Mouse (Mus musculus) adrenal gland, postnatal 4 days (tissue): ENCODE data around the gene Dysf. TPM values are rescaled to one million over a fixed set of nuclear protein-coding genes. Genes with fewer than 3 reads are reported as not detected.

Source experiments
- DNase-seq, 2 experiments: peaks; one replicate each; pipeline ENCODE4 v3.0.0; 2021 to 2022; ENCODE audit warnings: low spot score in 2 of 2, mixed read lengths in 2 of 2
- total RNA-seq, 2 experiments: library from RNA; stranded (reverse); gene quantifications; 2 replicates each; pipeline ENCODE4 v1.2.3; 2021

Gene Dysf
- total RNA-seq, 2 experiments from 2014 or later = 66.5 to 66.9 TPM

DNA sequence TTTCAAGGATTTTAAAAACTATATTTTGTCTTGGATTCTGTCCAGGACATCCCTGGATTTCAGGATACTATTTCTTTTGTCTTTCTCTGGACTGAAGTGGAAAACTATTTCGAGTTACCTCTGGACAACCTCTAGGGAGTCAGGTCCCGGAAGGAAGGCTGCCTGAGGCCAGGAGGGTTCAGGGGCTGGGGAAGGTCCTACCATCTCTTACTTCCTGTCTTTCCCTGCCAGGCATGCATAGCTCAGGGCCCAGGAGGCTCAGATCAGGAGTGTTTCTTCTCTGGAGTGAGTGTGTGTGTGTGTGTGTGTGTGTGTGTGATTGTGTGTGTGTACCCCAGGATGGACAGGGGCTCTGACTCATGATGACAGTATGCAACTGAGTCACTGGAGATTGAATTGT lies 40.5 kb downstream of the Dysf start:
- no peak for DNase-seq

DNA sequence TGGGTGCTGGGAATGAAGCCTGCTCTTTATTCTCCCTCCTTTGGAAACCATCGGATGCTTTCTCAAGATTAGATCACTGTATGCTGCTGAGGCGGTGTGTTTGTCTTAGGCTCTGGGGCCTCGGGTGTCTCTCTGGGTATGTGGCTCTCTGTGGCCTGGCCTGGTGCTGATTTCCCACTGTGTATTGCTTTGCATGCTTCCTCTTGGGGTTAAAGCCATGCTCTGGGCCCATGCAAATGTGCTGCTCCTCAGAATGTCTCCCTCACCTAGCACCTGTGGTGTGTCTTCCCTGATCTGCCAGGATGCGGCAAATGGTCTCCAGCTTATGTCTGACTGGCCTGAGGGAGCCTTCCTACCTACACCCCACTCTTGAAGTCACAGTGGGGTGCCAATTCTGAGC lies 41.8 kb downstream of the Dysf start:
- DNase-seq = no peak

DNA sequence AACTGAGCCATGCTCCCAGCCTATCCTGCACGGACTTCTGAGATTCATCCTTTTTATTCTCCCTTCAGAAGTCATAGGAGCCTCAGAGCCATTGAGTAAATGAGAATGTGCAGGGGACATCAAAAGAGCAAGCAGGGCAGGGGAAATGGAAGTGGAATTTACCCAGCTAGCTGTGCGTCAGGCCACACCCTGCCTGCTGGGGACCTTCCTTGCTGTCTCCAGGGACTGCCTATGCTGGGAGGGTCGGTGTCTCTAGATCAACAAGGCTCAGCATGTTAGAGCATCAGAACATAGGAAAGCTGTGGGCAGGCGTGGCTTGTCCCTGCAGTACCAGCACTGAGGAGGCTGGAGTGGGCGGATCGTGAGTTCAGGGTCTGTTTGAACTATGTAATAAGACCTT lies 42.6 kb downstream of the Dysf start:
- no peak for DNase-seq

DNA sequence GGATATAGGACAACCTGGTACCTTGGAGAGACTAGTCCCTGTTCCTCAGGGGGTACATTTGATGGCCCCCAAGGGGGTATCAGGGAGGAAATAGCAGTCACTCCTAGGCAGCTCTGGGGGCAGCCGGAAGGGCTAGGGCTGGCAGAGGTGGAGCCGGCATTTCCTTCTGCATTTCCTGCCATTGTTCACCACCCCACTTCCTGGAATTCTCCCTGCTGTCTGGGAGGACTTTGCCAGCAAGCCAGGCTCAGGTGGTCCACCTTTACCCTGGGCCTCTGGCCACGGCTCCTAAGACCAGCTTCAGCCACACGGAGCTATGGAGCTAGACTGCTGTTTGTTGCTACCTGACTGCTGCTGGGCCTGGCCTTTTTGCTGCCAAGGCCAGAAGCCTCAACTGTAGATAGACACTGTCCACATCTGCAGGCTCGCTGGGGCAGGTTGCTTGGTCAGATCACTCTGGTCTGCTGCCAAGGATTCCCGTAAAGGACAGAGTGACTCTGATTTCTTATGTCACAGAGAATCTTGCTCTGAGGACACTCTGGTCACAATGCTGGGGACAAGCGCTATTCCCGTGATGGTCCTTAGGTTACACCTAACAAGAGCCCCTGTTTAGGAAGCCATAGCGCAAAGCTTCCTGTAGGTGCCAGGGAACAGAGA lies 45.6 kb downstream of the Dysf start:
- no peak for DNase-seq

DNA sequence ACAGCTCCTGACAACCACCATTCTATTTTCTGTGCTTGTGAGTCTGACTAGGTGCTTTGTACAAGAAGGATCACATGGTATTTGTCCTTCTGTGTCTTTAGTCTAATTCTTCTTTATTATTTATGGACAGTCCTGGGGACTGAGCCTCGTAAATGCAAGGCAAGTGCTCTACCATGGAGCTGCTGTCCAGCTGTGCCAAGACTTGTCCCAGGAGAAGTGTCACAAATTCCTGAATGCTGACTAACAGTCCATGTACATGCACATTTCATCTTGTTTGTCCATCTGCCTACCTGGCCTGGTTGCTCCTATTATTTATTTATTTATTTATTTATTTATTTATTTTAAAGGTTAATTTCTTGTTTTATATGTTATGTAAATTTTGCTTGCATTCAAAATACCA lies 47.2 kb downstream of the Dysf start:
- DNase-seq = no peak

DNA sequence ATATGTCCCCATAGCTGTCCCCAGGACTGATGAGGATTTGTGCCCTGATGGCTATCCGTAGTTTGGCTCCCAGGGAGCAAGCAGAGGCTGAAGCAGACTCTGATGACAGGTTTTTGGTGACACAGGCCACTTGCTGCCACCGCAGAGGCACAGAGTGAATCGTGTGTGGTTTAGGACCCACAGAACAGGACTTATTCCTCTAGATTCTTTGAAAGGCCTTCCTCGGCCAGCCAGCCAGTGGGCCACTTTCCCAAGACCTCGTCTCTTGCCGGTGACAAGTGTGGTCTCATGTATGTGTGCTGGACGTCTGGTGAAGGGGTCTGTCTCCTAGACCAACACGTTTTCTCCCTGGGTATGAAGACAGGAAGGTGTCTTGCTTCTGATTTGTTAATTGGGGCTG lies 48.8 kb downstream of the Dysf start:
- no peak for DNase-seq

DNA sequence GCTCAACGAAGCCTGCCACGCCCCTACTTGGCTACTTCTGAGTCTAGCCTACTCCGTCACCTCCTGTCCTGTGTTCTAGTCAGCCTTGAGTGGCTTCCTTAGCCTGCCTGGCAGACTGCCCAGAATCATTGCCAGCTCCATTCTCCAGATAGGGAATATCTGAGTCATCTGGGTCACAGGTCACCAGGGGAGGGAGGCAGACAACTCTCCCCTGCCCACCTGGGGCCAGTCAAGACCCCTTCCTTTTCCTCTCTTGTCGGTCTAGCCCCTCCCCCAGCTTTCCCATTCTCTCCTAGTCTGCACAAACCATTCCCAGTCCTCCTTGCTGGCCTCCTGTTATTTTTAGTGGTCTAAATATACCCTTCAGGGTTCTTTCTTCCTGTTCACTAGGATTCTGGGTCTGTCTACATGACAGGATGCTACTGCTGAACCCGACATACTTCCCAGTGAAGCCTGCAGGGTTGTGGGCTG lies 50.3 kb downstream of the Dysf start:
- peak in 1 of 2 experiments; percentile 31 for DNase-seq

DNA sequence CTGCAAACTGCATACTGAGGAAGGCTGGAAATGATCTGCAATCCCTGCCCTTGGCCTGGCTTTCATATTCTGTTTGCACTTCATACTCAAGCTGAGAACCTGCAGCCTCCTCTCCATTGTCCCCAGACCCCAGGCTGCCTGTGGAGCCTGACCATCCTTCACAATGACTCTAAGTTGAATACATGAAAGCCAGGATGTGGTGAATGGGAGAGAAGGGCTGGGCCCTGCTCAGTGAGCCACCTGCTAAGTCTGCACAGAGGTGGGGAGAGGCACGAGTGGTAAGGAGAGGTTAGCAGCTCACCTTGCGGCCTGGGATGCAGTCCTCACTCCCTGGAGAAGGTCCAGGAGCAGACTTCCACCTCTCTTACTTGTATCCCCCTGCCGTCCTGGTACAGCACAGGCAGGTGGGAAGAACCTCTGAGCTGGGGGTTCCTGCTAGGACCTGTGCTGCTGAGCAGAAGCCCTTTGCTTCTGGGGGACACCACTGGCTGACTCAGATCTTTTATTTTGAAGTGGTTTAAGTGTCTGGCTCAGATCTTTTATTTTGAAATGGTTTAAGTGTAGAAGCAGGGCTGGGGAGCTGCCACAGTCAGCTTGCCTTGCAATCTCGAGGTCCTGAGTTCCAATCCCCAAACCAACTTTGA lies 51.5 kb downstream of the Dysf start:
- DNase-seq = no peak

DNA sequence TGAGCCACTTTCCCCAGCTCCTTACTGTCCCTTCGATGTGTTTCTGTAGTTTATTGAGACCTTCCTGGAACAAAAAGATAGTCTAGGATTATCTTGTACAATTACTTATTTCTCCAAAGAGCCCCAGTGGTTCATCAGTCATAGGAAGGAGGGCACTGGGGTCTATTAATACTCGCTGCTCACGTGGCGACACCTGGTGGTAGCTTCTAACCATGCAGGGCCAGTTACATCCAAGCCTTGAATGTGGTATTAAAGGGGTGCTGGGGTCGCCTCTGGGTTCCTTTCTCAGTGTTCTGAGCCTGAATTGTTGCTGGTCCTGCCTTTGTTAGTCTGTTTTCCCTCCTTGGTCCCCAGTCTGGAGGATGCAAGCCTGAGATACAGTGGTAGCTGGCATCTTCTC lies 52.9 kb downstream of the Dysf start:
- peak in 1 of 2 experiments; percentile 30 for DNase-seq

DNA sequence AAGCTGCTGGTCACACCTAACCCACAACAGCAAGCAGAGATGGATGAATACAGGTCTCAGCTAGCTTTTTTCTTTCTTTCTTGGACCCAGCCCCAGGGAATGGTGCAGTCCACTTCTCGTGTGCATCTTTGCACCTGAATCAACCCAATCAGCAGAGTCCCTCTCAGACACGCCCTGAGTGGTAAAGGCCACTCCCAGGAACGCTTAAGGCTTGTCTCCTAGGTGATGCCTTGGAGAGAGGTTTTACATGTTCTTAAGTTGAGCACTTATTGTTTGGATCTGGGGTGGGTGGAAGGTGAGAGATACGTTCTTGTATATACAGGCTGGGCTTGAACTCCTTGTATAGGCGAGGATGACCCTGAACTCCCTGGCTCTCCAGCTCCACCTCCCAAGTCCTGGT lies 54.2 kb downstream of the Dysf start:
- no peak for DNase-seq

DNA sequence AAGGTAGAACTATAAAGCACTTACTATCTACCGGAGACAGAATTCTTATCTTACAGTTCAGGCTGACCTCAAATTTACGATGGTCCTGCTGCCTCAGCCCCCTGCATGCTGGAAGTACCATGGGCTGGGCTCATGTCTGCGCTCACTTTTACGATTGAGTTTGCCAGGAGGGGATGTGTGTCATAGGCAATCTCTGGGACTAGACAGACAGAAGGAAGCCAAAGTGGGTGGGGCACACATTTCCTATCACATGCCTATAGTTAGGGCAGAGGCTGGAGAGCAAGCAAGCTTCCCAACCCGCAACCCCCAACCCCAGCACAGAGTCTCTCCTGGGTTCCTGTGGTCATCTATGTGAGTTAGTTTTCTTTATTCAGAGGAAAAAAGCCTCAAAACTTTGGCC lies 59.8 kb downstream of the Dysf start:
- DNase-seq = no peak

DNA sequence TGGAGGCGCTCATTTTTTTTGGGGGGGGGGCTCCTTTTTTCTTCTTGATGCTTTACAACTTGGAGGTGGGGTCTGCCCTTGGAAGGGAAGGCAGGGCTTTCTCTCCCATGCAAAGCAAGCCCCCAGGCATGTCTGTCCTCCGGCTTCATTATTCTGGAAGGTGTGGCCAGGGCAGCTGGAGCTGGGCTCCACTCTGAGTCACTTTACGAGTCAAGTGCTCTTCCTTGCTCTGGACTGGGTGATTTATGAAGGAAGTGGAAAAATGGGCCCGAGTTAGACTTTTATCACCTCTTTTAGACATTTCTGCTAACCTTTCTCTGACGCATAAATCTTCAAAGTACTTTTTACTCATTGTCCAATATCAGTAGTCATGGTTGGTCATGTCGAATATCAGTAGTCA lies 61.9 kb downstream of the Dysf start:
- DNase-seq = no peak

DNA sequence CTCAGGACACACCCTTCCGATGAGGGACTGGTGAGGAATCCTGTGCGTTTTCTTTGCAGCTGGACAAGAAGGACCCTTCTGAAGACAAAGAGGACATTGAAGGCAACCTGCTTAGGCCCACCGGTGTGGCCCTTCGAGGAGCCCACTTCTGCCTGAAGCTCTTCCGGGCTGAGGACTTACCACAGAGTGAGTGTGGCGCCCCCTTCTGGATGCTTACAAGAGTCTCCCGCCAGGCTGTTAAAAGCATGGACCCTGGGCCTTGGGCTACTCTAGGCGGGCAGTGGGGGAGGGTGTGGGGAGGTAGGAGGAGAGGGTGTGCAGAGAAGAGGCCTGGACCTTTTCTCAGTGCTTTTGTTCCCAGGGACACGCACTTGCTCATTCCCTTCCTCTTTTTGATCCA lies 64.2 kb downstream of the Dysf start:
- no peak for DNase-seq

DNA sequence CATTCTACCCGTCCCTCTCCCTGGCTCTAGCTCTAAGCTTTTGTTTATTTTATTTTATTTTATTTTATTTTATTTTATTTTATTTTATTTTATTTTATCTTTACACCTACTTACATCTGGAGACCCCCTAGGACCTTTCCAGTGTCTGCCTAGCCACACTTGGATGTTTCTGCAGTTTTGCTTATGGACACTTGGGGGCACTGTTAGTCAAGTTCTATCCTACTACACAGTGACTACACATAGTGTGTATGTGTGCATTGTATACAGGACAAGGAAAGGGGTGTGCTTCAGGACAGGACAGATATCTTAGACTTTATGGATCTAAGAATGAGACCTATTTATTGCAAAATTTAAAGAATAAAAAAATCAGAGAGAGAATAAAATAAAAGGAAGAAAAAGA lies 69.8 kb downstream of the Dysf start:
- DNase-seq = no peak

DNA sequence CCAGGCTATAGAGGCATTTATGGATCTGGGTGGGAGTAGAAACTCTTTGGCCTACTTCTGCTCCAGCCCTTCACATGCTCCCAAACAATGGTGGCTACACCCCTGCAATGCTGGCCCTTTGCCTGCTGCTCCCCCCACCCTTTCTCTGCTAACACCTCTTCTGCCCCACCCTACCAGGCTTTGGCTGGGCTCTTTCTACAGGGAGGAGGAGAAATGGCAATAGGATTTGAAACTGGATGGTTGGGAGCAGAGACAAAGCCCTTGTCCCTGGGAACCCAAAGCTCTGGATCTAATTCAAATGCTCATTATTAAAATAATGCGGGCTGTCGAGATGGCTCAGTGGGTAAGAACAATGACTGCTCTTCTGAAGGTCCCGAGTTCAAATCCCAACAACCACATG lies 72.2 kb downstream of the Dysf start:
- DNase-seq = no peak

DNA sequence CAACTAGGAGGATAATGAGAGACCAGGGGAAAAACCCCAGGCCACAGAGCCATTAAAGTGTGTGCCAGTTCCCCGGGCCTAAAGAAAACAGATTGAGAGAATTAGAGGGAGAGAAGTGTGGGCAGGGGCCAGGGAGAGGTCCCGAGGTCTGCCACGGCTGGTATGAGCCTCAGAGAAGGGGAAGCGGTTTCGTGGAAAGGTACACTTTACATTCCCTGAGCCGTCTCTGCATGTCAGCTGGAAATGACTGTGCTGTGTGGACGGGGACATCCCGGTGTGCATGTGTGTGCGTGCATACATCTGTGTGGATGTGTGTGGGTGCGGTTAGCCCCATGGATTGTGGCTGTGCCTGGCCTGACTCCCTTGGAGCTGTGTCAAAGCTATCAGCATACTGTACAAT lies 76.4 kb downstream of the Dysf start:
- DNase-seq = no peak

DNA sequence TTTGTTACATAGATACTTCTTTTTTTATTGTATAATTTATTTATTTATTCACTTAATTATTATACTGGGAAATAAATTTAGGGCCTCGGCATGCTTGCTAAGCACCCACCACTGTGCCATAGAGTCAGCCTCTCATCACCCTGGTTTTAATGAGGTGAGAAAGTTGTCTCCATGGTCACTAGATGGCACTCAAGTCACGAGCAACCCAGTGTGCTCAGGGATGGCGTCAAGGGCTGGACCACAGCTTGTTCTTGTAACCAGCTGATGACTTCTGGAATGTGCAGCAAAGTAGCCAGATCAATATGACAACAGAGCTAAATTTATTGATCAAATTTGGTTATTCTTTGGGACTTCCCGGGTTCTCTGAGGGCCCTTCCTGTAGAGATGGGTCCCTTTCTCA lies 85.1 kb downstream of the Dysf start:
- DNase-seq = no peak

DNA sequence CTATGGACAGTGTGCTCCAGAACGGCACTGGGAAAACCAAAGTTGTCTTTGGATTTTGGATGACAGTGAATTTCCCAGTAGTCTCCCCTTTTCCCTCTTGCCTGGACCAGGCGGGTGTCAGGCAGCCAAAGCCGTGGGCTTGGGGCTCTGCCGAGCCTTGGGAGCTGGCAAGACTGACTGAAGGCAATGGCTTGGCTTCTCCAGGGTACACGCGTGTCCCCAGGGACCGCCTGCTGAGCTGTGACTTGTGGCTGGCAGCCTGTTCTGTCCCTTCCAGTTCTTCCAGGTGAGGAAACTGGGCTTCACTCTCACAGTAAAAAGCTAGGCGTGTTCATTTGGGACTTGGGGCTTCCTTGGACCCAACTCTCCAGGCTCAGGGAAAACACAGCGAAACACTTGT lies 86.1 kb downstream of the Dysf start:
- no peak for DNase-seq

DNA sequence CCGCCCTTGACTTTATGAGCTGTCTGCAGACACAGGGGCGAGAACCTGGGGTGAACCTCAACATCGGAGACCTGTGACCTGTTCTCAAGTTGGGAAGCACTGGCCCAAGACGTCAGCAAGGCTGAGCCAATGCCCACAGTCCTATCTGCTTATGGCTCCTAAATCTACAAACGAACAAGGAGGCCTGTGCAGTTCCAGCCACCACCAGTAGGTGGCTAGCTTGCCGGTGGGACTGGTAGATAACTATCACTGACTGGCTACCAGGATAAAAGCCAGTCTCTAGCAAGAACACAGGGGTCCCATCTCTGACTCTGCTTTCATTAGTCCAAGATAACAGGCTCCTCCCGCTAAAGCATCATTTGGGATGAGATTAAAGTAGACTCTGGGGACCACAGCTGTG lies 86.6 kb downstream of the Dysf start:
- DNase-seq = peak in 1 of 2 experiments; percentile 47

DNA sequence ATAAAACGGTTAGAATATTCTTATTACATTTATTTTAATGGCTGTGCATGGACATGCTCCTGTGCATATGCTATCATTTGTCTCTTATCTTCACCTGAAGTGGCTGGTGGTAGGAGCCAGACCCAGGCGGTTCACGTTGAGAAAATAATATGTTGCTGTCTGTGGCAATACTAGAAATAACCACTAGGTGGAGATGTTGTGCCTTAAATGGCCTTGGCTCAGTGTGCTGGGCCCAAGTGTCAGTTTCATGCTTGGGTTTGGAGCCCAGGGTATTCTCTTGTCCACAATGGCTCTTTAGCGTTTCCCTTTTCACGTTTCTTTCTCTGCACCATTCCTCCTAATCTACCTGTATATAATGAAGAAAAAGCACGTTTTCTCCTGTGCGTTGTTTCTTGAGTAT lies 87.5 kb downstream of the Dysf start:
- no peak for DNase-seq

DNA sequence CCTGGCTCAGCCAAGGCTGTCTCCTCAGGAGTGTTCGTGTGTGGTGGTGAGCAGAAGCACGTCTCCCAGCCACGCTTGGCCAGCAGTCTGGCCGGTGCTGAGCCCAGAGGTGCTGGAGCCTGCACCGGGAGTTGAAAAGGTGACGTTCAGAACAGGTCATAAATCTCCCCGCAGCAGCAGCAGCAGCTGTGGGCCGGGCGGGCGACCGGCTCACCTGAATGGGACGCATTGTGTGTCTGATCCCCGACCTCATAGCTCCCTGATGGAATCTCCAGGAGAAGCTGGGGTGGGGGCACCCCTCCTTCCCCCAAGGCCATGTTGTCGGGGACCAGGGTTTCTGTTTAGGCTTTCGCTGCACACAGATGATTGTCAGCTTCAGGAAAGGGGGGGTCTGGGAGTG lies 93.6 kb downstream of the Dysf start:
- no peak for DNase-seq

DNA sequence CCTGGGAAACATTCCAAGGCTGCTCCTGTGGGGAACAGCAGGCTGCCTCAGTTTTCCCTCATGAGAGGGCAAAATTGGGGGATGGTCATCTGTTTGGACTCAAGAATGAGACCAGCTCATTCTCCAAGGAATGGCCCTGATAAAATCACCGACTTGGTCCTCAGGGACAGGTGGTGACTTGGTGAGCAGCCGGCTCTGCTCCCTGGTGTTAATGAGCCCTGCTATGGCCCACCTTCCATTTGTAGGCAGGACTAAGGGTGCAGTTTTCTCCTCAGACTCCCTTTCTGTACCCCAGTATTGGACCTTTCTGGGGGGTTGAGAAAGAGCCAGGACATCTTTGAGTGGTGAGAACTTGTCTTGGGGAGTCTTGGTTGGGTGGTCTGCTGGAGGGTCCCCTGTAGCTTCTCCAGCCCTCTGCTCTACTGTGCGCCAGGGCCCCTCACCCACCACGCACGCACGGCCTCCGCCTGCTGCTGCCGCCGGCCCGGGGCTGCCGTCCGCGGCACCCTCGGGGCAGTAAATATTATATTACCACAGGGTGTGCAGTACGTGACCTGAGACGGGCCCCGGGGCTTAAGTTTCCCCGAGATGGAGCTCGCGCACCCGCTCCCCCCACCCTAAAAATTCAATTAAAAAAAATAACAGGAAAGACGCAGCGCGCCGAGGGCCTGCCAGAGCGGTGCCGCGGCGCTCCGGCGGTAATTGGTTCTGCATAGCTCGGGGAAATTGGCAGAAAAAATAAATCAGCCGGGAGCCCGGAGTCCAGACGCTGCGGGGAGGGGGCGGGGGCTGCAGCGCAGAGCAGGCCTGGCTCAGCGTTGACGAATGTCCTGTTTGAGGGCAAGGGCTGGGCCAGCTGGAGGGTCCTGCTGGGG lies 97.0 kb downstream of the Dysf start:
- no peak for DNase-seq
